Mouse (Mus musculus) left cerebral cortex, adult 8-10 months (tissue): ENCODE results near the gene Sprr2a1. TPM values are rescaled to one million over a fixed set of nuclear protein-coding genes. Genes with fewer than 3 reads are reported as not detected.
"Not testable (repeated sequence)": the region's sequence is repeated elsewhere in the genome, so short reads cannot be mapped to it uniquely, and the experiment has no call there.

ENCODE experiments used
- DNase-seq, 2 experiments: peaks; one replicate each; pipeline ENCODE4 v3.0.0; 2022; ENCODE audit warnings: low spot score in 2 of 2
- total RNA-seq, 4 experiments: library from RNA; stranded (reverse); gene quantifications; 2 replicates each; pipeline ENCODE4 v1.2.4; 2022

Gene Sprr2a1
- not detected for total RNA-seq

DNA sequence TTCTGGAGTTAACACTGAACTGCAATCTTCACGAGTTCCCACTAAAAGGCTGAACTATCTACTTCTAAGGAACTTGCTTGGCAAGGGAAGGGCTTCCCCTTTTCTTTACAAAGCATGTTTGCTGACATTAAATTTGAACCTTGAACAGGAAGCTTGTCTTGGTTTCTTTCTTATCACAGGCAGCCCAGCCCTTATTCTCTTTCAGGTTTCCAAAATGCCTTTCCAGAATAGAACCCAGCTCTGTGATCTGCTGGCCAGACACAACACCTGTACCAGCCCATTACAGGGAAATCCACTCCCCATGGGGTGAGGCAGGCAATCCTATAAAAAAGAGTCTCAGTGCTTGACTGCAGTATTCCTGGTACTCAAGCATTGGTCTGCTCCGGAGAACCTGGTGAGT, at the start of gene Sprr2a1, which contains the start of gene Sprr2a2:
Gene Sprr2a1, plus strand, starts transcription at position 231 of the 400 bp plus-strand sequence.
Gene Sprr2a2, plus strand, starts transcription at position 352 of the 400 bp plus-strand sequence.
- not testable (repeated sequence) for DNase-seq

DNA sequence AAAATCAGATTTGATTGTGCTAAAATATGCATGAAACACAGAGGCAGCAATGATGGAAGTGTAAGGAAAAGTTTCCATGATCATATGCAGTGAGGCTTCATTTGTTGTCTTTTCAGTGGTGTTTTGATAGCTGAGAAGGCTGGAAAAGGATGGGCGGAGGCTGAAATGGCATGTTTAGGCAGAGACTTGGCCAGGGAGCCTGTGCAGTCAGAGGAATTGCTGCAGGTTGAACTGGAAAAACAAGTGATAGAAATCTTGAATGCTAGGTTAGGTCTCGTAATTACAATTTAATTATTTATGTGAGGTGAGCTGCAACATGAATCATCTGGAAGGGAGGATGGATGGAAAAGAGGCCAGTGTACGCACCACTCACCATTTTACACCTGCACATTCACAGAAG, 45.8 kb upstream of the Sprr2a1 start:
- no peak for DNase-seq

DNA sequence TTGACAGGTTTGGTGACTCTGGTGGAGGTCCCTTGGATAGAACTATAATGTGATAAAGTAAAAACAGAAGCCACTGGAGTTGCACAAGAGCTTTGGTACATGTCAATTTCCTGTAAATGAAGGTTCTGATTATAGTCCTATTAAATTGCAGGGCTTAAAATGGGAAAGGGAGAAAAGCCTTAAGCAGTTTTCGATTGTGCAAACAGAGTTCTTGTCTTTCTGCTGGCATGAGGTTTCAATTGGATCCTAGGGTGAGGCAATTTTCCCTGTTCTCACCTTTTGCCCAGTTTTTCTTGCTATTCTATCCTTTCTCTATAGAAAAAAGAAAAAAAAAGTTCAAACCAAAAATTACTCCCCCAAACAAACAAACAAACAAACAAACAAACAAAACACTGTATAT, 38.7 kb upstream of the Sprr2a1 start:
- DNase-seq = no peak

DNA sequence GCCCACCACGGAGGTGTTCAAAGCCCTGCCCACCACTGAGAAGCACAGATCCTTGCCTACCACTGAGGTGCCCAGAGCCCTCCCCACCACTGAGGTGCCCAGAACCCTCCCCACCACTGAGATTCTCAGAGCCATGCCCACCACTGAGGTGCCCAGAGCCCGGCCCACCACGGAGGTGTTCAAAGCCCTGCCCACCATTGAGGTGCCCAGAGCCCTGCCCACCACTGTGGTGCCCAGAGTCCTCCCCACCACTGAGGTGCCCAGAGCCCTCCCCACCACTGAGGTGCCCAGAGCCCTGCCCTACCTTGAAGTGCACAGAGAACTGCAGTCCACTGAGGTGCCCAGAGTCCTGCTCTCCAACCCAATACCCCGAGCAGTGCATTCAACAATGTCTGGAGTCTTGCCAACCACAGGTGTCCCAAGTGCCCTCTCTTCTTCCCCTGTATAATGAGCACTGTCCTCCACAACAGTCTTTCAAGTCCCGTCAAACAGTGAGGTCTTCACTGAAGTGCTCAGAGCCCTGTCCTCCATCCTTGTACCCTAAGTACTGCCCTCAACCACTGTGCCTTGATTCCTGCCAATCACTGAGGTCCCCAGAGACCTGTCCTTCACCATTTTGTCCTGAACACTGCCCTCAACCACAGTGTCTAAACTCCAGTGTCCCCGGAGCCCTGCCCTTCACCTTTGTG, 19.9 kb upstream of the Sprr2a1 start:
- DNase-seq = no peak

DNA sequence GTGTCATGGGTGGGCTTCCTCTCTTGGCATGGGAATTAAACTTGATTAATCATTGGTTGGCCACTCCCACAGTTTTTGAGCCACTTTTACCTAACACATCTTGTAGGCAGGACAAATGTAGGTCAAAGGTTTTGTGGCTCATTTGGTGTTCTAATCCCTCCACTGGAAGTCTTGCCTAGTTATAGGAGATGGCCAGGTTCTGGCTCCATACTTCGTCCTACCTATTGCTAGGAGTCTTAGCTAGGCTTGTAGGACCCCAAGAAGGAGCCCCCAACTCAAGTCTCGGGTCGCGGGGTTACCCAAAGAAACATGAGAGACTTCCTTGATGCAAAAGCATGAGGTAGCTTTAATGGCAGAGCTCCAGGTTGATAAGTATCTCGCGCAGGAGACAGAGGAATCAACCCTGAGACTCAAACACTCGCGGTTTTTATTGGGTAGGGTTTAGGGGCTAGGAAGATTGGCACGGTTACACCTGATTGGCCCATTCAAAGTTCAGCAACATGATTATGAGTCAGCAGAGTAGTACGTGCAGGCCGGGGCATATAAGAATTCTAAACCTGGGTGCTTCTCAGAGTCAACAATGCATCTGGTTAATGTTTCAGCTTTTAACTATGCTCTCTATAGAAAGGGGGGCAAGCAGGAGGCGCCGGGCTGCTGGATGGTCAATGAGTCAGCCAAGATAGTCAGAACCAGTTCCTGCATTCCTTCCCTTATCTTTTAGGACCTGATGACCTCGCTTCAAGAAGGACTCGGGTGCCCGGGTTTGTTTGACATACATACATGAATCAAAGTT, 4.3 kb upstream of the Sprr2a1 start:
- DNase-seq = not testable (repeated sequence)

DNA sequence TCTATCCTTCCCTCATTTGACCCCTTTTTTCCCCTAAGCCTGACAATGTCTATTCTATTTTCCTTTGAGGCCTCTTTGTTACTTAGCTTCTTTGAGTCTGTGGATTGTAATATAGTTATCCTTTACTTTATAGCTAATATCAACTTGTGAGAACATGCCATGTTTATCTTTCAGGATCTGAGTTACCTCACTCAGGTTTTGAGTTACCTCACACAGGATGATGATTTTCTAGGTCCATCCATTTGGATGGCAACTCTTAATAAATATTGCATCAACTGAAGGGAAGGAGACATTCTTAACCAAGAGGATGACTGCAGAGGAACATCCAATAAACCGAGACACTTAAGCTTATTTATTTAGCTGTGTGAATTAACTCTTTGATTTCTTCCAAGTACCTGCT, 3.5 kb upstream of the Sprr2a1 start:
- not testable (repeated sequence) for DNase-seq

DNA sequence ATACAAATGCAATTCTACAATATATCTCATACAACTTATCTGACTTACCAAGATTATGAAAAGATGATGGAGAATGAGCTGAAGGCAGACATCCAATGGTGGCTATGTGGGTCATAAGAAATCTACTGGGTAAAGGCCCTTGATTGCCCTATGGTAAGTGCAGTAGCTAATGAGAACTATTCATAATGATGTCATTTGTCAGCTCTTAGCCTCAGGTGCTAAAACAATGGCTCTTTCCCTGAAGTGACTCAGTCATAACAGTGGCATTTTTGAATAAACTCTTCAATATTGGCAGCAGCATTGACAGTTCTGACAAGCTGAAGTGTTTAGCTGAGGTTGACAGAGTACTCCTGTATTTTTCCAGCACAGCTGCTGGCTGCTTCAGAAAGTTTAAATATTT, 1.9 kb upstream of the Sprr2a1 start:
- DNase-seq = not testable (repeated sequence)

DNA sequence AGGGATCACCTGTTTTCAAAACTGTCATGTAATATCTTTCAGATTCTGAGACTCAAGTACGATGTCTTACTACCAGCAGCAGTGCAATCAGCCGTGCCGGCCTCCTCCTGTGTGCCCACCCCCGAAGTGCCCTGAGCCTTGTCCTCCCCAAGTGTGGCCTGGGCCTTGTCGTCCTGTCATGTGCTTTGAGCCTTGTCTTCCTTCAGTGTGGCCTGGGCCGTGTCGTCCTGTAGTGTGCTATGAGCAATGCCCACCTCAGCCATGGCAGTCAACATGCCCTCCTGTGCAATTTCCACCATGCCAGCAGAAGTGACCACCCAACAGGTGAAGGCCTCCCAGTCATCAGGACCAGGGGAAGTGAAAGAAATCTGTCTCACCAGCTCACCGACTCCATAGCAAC, 3.4 kb downstream of the Sprr2a1 start:
- not testable (repeated sequence) for DNase-seq

DNA sequence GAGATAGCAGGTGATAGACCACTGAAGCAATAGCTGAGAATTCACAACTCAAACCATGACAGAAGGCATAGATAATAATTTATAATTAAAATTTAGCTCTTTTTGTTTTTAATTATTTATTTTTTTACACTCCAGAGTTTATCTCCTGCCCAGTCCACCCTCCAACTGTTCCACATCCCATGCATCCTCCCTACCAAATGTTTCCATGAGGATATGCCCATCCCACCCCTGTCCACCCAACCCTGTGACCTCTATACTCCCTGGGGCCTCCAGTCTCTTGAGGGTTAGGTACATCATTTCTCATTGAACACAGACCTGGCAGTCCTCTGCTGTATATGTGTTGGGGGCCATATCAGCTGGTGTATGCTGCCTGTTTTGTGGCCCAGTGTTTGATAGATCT, 8.1 kb downstream of the Sprr2a1 start:
- not testable (repeated sequence) for DNase-seq

DNA sequence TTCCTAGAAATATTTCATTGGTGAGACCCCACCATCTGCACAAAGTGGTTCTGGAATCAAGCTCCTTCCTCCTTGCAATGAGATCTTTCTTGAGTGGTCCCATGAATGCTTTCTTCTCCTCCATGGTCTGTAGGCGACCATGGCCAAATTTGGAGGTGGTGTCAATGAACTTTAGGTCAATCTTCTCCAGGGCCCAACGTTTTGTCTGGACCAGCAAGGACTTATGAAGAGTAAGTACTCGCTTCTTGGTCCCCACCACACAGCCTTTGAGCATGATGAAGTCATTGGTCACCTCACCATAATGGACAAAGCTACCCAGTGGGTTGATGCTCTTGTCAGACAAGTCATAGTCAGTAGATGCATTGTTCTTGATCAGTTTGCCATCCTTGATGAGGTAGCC, 11.8 kb downstream of the Sprr2a1 start:
- DNase-seq = not testable (repeated sequence)

DNA sequence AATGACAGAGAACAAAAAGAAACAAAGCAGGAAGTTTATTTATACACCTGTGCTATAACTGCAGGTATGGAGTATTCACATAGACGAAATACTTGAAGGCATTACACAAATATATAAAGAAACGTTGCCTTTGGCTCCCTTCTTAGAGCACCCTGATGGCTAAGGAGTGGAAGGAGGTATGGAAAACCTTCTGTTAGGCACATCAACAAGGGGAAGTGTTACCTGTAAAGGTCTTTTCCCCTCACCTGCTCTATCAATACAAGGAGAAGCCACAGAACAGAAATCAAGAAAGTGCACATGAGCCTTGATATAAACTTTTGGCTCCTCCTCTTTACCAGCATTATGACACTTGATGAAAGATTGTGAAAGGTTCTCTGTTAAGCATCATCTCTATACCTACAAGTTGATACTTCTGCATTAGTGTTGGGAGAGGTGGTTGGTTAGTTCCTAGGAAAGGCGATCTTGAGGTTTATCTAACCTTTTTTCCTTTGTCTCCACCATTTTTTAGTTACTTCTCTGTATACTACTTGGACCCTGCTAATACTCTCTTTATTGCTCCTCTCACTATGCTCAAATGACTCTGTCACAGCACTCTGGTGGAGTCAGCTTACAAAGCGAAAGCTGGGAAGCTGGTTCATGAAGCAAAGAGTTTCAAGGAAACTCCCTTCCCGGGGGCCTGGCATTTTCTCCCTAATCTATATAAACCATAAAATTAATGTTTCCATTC, 21.0 kb downstream of the Sprr2a1 start:
- not testable (repeated sequence) for DNase-seq

DNA sequence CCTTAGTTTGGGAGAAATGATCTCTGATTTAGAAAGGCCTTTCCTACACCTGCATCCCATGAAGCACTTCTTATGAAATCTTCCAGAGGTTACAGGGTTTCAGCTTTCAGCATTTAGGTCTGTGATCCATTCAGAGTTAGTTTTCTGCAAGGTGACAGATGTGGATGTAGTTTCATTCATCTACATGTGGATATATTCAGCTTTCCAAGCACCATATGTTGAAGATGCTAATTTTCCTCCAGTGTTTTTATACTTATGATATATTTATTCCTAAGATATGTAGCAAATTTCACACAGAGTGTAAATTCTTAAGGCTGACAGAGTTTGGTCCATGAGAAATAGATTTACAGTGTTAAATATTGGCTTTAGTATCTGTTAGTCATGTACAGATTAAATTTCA, 23.1 kb downstream of the Sprr2a1 start:
- DNase-seq = not testable (repeated sequence)

DNA sequence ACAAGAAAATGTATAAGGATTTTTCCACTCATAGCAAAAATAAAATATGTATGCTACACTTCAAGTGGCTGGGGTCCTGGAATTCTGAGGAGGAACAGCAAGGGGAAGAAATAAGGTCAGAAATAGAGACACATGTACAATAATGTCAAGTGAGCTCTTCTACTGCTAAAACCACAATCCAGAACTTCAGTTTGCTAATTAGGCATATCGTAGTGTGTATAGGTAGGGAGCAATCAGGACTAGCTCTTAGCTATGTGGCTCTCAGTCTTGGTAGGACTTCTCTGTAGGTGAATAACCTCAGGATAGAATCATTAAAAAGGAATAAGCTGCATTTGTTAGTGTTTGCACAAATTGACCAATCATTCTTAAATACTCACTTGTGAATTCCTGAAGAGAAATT, 23.6 kb downstream of the Sprr2a1 start:
- DNase-seq = not testable (repeated sequence)

DNA sequence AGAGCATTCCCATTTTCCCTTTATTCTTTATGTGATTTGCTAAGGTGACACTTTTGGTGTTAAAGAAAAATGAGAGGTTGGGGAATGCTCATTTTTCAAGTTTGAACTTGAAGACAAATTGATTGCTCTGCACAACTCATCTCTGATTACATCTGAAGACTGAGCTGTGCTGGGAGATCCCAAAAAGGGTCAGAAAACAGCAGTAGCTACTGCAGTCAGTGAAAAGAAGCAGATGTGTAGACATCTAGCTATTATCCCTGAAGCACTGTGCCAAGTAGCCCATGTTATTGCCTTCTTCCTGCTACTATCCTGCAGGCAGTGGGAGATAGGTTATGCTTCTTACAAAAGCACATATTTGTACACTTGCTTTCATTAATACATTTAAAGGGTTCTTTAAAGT, 29.2 kb downstream of the Sprr2a1 start:
- DNase-seq = not testable (repeated sequence)

DNA sequence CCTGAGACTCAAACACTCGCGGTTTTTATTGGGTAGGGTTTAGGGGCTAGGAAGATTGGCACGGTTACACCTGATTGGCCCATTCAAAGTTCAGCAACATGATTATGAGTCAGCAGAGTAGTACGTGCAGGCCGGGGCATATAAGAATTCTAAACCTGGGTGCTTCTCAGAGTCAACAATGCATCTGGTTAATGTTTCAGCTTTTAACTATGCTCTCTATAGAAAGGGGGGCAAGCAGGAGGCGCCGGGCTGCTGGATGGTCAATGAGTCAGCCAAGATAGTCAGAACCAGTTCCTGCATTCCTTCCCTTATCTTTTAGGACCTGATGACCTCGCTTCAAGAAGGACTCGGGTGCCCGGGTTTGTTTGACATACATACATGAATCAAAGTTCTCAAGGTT, 30.6 kb downstream of the Sprr2a1 start:
- not testable (repeated sequence) for DNase-seq

DNA sequence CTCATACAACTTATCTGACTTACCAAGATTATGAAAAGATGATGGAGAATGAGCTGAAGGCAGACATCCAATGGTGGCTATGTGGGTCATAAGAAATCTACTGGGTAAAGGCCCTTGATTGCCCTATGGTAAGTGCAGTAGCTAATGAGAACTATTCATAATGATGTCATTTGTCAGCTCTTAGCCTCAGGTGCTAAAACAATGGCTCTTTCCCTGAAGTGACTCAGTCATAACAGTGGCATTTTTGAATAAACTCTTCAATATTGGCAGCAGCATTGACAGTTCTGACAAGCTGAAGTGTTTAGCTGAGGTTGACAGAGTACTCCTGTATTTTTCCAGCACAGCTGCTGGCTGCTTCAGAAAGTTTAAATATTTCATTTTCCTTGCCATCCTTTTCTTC, 32.9 kb downstream of the Sprr2a1 start:
- not testable (repeated sequence) for DNase-seq

DNA sequence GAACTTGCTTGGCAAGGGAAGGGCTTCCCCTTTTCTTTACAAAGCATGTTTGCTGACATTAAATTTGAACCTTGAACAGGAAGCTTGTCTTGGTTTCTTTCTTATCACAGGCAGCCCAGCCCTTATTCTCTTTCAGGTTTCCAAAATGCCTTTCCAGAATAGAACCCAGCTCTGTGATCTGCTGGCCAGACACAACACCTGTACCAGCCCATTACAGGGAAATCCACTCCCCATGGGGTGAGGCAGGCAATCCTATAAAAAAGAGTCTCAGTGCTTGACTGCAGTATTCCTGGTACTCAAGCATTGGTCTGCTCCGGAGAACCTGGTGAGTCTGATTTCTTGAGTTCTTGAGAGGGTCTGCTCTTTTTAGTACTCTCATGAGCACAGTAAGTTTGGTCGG, 34.9 kb downstream of the Sprr2a1 start:
- DNase-seq = not testable (repeated sequence)

DNA sequence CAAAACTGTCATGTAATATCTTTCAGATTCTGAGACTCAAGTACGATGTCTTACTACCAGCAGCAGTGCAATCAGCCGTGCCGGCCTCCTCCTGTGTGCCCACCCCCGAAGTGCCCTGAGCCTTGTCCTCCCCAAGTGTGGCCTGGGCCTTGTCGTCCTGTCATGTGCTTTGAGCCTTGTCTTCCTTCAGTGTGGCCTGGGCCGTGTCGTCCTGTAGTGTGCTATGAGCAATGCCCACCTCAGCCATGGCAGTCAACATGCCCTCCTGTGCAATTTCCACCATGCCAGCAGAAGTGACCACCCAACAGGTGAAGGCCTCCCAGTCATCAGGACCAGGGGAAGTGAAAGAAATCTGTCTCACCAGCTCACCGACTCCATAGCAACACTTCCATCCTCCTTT, 38.3 kb downstream of the Sprr2a1 start:
- not testable (repeated sequence) for DNase-seq

DNA sequence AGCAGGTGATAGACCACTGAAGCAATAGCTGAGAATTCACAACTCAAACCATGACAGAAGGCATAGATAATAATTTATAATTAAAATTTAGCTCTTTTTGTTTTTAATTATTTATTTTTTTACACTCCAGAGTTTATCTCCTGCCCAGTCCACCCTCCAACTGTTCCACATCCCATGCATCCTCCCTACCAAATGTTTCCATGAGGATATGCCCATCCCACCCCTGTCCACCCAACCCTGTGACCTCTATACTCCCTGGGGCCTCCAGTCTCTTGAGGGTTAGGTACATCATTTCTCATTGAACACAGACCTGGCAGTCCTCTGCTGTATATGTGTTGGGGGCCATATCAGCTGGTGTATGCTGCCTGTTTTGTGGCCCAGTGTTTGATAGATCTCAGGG, 42.9 kb downstream of the Sprr2a1 start:
- DNase-seq = not testable (repeated sequence)

DNA sequence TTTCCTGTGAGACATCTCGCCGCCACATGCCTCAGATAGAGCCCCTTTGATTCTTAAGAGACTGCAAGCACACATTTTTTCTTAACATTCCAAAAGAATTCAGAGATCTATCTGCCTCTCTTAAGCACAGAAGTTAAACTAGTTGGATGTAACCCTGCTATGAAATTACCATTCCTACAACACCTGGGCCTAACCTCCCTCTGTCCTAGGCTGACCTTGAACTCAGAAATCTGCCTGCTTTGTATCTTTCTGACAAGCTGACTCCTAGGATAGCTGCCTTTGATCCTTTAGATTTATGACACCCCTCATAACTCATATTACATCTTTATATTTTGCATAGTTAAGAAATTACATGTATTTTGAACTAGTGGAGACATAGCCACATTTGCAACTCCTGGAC, 47.9 kb downstream of the Sprr2a1 start:
- not testable (repeated sequence) for DNase-seq
